Mouse (Mus musculus) B cell, adult 2 months (primary cell): ENCODE measurements around the gene Prkcd.

Source experiments
- DNase-seq, 2 experiments: peaks; one replicate each; pipeline ENCODE4 v3.0.0; 2022

Gene Prkcd

DNA sequence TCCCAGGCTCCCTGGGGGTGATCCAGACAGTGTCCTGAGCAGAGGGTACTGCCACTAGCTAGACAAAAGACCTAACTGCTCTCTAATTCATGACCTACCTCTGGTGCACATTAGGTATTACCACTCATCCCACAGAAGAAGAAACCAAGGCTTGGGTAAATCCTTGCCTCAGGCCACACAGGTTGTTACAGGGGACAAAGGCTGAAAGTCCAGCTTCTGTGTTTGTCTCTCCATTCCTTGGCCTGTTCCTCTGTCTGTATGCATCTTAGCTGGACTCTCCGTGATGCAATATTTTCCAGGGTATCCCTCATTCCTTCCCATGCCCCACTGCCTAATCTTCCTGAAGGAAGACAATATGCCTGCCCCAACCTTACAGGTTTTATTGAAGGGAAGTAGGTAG lies 8.4 kb upstream of the Prkcd start:
- no peak for DNase-seq

DNA sequence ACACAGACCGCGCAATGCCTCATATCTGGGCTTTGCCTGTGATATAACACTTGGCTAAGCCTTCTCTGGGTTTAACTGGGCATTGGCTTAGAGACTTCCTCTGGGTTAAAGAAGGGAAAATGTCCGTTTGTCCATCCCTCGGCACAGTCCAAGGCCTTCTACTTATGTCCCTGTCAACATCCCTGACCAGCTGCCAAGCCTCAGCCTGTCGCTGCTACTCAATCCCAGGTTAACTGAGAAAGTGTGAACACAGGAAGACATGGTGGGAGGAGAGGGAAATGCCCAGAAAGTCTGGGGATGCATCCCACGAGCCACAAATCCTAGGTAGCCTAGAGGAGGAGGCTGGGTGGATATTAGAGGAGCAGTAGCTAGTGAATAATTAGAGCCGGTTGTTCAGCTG lies 7.7 kb upstream of the Prkcd start:
- DNase-seq: no peak

DNA sequence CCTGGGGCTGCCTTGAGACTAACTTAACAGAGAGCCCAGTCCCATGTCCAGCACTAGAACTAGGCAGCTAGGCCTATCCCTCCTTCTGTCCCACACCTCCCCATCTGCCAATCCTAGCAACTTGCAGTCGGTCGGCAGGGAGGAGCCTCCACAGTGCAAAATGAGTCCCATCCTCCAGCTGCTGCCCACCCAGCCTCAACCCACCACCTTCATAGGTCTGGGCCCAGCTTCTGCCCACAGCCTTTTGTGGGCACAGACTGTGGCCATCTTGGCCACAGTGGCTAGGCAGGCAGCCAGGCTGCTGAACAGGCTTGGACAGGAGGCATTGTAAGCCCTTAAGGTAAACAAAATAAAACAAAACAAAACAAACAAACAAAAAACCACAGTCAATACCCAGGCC lies 5.8 kb upstream of the Prkcd start:
- DNase-seq: no peak

DNA sequence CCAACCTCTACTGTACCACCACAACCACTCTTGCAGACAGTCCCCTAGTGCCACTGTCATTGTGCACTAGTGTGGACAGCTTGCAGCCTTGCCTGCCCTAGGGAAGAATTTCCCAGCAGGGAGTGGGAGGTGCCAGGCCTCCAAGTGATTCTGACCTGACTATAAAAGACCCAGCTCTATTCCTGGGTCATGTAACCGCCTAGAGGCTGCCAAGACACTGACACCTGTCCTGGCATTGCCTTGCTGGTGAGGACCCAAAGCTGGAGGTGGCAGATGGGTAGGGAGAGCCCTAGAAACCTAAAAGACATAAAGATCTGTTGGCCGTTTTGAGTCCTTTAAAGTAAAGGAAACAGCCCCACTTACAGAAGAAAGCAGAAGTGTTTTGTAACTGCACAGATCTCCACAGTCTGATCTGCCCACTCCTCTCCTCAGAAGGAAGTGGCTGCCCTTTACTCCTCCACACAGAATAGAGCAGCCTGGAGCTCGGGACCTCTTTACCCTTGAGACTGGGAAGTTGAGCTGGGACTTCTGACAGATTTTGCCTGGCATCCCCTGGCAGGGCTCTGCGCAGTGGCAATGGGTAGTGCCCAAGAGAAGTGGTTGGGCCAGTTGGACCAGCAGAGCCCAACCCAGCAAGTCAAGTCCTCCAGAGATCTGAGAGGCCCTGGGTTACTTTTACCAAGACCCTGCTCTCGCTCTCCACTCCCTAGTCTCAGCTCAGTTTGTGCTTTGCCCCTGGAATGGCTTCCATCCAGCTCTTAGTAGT lies 5.0 kb upstream of the Prkcd start:
- peak; percentile 39 to 40 for DNase-seq

DNA sequence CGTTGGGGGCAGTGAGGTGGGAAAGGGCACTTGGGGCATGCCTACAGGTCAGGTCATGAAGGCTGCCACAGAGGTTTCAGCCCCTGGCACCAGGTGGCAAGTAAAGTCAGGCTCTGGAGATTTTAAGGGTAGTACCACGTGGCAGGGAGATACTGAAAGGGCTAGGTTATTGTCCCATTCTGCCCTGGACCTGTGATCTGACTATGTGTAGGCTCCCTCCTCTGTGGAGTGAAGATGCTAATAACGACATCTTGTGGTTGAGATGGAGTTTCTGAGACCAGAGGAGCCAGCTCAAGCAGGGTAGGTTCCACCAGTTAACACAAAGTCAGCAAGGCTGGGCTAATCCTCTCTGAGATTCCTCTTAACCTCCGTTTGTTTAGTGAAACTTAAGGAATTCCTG lies 3.8 kb upstream of the Prkcd start:
- DNase-seq: no peak

GRCm38 (mm10) chr14:30628235-30628634 lies 2.2 kb upstream of the Prkcd start:
- DNase-seq: no peak

GRCm38 (mm10) chr14:30626756-30627742 lies 1.0 kb upstream of the Prkcd start:
- peak; percentile 40 to 43 for DNase-seq

DNA sequence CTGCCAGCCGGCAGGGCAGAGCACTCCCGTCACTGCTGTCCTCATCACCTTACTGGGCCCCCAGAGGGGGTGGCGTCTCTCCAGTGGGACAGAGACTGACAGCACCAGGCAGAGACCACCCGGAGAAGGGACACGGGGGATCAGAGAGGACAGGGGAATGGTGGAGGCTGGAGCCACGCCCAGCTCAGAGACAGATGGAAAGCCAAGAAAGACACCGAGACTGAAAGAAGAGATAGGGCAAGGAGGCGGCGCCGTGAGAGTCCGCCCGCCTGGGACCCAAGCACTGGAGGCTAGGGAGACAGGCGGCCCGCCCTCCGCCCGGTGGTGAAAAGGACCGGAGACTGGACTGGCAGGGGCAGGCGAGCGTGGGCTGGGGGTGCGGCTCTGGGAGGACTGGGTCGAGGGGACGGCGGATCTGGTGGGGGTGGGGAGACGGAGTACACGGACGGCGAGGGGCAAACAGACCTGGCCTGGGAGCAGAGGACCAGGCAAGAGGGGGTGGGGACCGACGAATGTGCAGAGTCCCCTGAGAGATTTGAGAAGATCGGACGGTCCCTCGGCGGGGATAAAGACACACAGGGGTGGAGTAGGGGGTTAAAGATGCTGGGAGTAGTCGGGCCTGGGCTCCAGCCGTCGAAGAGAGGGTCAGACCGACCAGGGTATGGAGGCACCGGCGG lies 741 bp downstream of the Prkcd start:
- peak; percentile 50 to 59 for DNase-seq

DNA sequence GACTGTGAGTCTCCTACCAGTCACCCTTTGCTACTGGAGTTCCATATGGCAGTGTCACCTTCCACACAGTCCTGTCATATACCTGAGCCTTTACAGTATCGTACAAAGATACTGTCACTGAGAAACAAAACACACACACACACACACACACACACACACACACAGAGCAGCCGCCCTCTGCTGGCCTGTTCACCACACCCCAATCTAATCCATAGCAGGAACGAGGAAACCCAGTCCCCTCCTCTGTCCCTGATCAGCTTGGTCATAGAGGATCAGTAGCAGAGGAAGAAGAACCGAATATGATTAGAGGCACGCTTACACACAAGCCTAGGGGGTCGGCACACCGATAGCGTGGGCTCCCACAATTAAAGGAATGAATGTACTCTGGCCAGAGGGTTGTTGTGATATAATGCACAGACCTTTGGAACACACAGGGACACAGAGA lies 1.7 kb downstream of the Prkcd start:
- DNase-seq: peak; percentile 34 to 48

DNA sequence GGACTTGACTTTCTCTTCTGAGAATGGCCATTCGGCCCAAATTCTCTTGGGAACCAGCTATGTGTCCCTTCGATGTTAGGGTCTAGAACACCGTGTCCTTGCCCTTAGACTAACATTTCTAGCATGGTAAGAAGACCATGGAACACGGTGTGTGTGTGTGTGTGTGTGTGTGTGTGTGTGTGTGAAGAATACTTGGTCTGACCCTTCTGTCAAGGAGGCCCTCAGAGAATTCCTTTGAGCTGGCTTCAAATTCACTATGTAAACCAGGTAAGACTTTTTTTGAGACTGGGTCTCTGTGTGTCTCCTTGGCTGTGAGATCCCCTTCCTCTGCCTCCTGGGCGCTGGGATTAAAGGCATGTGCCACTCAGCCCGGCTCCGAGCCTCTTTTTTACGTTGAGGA lies 3.5 kb downstream of the Prkcd start:
- DNase-seq: no peak

GRCm38 (mm10) chr14:30622130-30622529 lies 3.9 kb downstream of the Prkcd start:
- DNase-seq: no peak

- peak in 1 of 2 experiments; percentile 45 for DNase-seq
Observed at GRCm38 (mm10) chr14:30619982-30620578, 5.9 kb downstream of the Prkcd start.

DNA sequence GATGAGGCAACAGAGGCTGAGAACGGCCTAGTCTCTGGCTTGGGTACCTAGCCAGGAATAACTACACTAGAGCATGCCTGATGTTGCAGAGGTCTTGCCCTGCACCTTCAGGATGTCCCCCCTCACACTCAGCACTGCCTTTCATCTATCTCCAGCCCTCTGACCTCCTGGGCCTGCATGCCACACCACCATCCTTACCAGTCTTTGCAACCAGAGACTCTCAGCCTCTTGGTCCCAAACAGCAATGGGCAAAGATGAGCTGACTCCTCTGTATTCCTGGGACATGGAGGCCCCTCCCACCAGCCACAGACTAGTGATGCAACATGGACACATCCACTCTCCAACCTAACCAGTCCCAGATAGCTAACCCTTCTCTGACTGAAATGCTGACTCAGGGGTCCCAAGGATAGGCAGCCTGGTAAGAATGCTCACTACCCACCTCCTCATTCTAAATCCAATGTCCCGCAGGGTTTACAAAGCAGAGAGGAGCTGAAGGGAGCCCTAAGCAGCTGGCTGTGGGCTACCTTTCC lies 7.2 kb downstream of the Prkcd start:
- DNase-seq: no peak

- DNase-seq: no peak
Observed at GRCm38 (mm10) chr14:30616751-30617150, 9.3 kb downstream of the Prkcd start.

GRCm38 (mm10) chr14:30612962-30613715 lies 12.9 kb downstream of the Prkcd start:
- DNase-seq: no peak

- peak; percentile 94 for DNase-seq
Observed at GRCm38 (mm10) chr14:30612523-30612922, 13.5 kb downstream of the Prkcd start.

DNA sequence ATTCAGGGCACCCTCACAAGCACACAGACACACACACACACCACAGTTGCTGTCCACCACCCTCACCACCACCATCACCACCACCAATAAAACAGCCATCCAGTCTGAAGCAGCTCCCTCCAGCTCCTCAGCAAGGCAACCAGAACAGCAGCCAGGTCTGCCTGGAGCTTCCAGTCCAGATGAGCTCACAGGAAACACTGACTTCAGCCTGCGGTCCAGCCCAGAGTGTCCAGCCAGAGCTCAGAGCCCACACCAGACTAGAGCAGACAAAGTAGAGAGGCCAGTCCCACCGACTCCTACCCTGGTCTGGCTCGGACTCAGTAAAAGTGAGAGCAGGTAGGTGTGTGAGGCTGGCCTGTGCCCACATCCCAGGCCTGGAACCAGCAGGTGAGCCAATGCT lies 15.1 kb downstream of the Prkcd start:
- DNase-seq: no peak

- DNase-seq: no peak
Observed at GRCm38 (mm10) chr14:30610304-30610703, 15.7 kb downstream of the Prkcd start.

DNA sequence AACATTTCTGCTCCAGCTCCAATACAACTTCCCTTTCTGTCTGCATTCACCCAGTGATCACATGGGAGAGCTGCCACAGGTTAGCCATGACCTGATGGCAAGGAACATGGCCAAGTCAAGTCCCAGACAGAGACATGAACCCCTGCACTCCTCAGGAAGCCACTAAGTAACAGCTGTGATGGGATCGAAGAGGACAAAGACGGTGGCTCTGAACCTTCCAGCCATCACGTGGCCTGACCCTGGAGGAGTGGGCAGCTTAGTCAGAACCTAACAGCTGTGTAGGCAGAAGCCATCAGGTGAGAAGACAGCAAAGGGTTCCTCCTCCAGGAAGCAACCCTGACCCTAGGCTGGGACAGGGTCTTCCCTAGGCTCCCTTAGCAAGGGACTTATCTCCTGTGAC lies 16.5 kb downstream of the Prkcd start:
- DNase-seq: no peak

- DNase-seq: peak; percentile 66 to 72
Observed at GRCm38 (mm10) chr14:30608176-30608575, 17.8 kb downstream of the Prkcd start.

GRCm38 (mm10) chr14:30607696-30608095 lies 18.3 kb downstream of the Prkcd start:
- peak; percentile 84 to 90 for DNase-seq

DNA sequence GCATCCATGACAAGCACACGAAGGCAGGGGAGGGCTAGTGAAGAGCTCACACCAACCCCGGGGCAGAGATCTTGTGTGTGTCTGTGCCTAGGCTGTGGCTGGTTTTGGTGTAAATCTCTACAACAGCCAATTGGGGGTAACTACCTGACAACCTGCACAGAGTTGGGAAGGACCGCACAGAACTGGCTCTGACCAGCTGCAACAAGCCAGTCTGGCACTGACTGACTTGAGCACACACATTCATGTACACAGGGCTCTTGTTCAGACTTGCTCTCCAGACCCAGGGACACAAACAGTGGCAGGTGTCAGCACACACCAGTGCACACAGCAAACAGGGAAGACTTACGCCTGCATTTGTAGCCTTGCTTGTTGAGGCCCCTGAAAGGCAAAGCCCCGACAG lies 19.2 kb downstream of the Prkcd start:
- DNase-seq: peak; percentile 41 to 43
